Mouse (Mus musculus): ENCODE results near the gene Ins2. TPM values are rescaled to one million over a fixed set of nuclear protein-coding genes. Genes with fewer than 3 reads are reported as not detected.

The Ins2 gene
- not detected for total RNA-seq (2022)

- DNase-seq = no peak
Observed at GRCm38 (mm10) chr7:142743281-142743680, at the start of gene Ins2. TSS of gene Ins2 (minus strand) at chr7:142743381.

DNA sequence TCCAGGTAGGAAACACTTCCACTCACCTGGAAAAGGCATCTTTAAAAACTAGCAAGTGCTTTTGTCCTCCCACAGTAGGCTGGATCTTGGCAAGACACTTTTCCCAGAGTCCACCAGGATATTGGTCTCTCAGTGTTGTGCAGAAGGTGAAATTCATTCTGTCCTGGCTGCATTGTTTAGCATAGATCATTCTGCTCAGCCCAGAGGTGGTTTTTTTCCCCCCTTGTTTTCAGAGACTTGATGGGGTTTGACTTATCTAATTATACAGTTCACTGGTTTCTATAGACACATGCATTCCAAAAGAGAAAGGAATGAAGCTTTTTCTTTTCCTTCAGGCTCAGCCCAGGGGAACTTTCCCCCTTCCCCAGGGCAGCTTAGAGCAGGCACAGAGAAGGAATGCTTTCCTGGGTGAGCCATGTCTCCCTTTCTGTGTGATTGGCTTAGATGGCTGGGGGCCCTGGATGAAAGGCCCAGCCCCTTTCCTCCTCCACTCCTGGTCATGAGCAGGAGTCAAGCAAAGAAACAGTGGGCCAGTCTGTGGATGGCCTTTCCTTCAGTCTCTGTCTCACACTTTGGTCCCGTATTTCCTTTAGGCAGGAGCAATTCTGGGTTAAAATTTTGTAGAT is 49.6 kb upstream of the Ins2 start:
- DNase-seq = no peak

DNA sequence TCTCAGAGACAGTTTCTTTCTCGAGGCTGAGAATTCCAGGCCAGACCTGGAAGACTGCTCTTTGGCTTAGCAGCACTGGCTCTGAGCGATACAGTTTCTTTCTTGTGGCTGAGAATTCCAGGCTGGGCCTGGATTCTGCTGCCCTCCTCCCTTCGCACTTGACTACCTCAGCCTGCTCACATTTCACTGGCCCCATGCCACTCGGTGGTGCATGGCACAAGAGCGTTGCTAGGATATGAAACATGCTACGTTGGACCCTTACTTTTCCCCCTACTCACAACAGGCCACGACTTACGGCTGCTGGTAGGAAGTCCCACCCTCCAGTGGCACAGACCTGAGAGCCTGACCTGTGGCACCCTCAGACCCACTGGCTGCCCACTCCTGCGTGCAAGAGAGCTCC is 46.5 kb upstream of the Ins2 start:
- no peak for DNase-seq

GRCm38 (mm10) chr7:142737772-142738171 is 5.4 kb downstream of the Ins2 start:
- no peak for DNase-seq

- DNase-seq = no peak
Observed at GRCm38 (mm10) chr7:142736943-142737490, 6.2 kb downstream of the Ins2 start.

DNA sequence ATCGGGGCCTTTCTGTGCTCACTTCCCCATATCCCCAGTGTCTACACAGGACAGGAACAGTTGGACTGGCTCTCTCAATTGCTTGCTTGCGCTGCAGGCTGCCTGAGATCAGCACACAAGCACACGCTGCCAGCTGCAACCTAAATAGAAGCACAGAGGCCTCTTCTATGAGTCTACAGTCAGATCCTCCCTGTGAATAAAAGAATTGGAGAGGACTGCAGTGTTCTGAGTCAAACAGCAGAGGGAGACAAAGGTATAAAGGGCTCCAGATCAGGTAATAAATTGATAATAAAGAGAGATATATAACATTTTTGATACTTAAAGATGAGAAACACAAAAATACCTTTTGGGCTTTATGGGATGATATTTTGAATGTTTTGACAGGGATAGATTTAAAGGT is 17.2 kb downstream of the Ins2 start:
- no peak for DNase-seq

DNA sequence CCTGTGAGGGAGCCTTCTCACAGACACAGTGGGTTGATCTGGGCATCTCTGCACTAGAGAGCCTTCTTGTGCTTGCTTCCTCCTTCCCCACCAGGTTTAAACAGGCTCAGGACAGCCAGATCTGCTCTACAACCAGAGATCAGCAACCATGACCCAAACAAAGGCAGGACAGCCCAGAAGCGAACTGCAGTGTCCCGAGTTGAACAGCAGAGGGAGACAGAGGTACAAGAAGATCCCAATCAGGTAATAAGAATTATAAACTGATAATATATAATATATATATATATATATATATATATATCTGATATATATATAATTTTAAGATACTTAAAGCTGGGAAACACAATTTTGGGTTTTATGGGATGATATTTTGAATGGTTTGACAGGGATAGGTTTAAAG is 22.5 kb downstream of the Ins2 start:
- no peak for DNase-seq

DNA sequence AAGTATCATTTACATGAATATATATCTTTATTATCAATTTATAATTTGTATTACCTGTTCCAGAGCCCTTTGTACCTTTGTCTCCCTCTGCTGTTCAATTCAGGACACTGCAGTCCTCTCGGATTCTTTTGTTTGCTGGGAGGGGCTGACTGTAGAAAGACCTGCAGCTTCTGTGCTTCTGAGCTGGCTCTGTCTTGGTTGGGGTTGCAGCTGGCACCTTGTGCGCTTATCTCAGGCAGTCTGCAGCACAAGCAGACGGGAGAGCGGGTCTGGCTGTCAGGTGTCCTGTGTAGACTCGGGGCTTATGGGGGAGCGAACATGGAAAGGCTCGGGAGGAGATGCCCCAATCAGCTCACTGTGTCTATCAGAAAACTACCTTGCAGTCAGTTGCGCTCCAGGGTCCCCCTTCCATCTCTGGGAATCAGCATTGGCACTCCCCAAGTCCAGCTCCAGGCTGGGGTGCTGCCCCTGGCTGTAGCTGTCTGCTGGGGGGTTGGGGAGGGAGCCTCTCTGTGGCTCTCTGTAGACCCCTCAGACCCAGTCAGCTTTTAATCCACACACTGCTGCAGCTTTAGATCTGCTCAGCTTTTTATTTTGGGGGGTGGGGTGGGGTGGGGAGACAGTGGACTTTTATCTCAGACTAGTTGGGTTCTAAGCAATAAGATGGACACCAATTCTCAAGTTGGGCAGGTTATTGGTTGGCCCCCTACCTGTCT is 28.2 kb downstream of the Ins2 start:
- peak; percentile 4 for DNase-seq

- no peak for DNase-seq
Observed at GRCm38 (mm10) chr7:142706873-142707272, 36.3 kb downstream of the Ins2 start.

- DNase-seq = no peak
Observed at GRCm38 (mm10) chr7:142699334-142699860, 43.8 kb downstream of the Ins2 start.

DNA sequence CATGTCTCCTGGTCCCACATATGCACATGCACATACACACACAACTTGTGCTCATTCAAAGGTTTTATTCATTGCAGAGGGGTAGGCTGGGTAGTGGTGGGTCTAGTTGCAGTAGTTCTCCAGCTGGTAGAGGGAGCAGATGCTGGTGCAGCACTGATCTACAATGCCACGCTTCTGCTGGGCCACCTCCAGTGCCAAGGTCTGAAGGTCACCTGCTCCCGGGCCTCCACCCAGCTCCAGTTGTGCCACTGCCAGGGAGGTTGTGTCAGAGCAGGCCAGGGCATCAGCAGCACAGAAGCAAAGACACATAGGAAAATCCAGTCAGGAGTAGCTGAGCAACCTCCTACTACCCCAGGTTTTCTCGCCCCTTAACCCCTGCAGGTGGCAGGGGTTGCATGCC is 64.6 kb downstream of the Ins2 start:
- peak; percentile 65 for DNase-seq

DNA sequence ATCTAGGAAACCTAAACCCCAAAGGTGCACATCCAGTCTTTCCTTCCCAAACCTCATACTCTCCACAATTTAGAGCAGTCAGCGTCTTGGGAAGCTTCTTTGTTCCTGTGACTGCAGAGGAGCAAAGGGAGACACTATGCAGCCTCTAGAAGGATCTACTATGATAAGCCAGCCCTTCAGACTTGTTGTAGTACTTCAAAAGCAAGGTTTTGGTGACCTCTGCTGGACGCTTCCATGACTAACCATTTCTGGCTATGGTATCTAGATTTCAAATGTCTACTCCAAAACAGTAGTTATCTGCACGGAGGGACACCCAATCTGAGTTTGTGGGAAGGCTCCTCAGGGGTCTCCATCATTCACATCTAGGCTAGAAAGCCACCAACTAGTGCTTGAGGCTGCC is 67.5 kb downstream of the Ins2 start:
- DNase-seq = no peak

GRCm38 (mm10) chr7:142675141-142675540 is 68.0 kb downstream of the Ins2 start:
- no peak for DNase-seq

DNA sequence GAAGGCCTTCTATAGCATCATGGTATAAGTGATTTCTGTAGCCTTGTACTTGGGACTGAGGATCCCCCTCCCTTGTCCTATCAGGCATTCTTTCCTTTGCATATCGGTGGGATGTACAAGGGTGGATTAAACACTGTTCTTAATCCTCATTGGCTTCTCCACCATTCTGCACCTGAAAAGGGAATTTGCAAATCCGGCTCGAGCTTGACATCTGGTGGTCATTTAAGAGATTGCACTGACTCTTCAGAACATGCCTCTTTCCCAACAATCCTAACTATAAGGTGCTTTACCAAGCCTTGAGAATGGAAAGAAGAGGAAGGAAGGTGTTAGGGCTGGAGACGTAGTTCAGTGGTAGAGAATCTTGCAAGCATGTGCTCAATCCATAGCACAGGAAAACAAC is 71.1 kb downstream of the Ins2 start:
- no peak for DNase-seq

GRCm38 (mm10) chr7:142671067-142671466 is 72.1 kb downstream of the Ins2 start:
- no peak for DNase-seq

DNA sequence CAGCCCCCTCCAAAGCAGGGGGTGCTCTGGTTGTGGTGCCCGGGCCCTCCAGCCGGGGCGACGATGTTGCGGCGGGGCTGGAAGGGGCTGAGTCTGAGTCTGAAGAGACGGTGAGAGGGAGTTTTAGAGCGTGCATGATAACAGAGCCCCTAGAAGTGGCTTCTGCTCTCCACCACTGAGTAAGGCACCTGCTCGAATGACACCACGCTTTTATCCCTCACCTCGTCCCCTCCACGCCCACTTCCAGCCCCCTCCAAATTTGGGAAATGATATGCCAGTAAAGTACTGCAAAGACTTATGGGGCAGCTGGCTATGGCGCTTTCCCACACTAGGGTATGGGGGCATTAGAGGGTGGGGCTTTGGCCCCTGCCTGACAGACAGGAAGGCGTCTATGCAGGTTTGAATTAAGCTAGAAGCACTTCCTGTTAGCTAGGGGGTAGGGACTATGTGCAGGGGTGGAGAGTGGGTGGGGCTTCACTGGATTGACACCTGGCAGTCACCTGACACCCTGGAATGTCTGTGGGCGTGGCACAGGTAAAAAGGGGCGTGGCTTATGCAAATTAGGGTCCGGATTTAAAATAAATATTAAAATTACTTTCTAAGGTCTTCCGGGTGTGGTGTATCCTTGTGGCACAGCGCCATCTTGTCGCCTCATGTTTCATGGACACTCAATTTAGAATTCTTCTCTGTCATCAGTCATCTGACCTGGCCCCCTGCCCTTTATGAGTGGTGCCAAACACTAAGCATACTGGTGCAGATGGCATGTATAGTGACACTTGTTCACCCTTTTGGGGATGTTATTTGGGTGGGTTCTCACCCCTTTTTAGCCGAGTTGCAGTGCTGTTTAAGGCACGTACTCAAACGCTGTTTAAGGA is 73.2 kb downstream of the Ins2 start, which contains the start of gene Gm49394:
Gene Gm49394 (minus strand): TSS at position 192 of the 875 bp plus-strand sequence.
- no peak for DNase-seq

DNA sequence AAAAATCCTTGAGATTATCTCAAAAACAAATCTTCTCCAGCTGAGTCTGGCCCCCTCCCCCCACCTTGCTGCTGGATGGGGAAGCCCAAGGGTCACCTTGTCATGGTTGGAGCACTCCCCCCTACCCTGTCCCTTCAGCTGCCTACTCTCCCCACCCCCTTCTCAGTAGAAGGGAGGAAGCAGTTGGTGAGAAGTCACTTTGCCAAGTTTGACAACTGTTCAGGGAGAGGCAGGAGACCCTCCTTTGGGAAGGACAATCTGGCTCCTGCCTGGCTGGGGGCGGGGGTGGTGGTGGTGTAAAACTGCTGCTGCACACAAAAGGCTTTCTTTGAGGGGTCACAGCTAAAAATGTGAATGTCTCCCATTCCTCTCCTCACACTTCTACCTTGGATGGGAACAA is 74.9 kb downstream of the Ins2 start:
- DNase-seq = no peak

GRCm38 (mm10) chr7:142667521-142667920 is 75.7 kb downstream of the Ins2 start:
- no peak for DNase-seq

GRCm38 (mm10) chr7:142666659-142667058 is 76.5 kb downstream of the Ins2 start, which contains the start of gene Igf2:
TSS of gene Igf2 (minus strand) at chr7:142666816.
- no peak for DNase-seq

DNA sequence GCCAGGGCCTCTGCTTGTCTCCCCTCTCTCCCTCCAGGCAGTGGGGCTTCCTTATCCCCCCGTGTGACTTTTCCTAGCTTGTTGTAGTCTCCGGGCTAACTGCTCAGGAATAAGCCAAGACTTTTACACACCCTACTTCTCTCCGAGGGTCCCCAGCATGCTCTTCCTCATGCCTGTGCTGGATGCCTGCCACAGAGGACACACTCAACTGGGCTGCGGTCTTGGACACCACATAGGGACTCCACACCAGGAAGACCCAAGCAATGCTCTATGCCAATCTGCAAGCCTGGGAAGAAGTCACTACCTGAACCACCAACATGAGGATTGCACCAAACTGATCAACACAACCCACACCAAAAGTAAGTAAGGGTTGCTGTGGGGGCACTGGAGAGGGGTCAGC is 77.1 kb downstream of the Ins2 start:
- no peak for DNase-seq

- DNase-seq = no peak
Observed at GRCm38 (mm10) chr7:142665364-142665763, 77.8 kb downstream of the Ins2 start.

DNA sequence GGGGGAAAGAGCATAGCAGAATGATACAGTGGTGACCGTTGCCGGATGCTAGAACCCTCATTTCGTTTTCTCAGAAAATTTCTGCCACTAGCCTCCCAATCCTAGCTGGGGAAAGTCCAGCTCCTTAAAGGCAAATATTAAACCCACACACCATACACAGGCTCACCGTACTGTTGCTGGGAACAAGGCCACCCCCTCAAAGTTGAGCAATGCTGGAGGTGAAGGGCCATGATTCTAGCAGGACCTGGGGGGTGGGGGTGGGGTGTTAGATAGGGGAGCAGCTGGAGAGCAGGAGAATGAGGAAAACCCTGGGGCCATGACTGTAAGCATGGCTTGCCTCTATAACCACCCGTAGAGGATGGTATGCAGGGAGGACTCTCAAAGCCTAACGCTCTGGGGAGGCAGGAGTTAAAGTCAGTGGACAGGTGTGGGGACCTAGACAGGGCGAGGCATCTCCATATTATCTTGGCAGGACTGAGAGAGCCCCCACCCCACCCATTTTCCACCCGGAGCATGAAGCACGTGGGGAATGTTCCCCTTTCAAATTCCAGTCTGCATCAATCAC is 78.6 kb downstream of the Ins2 start:
- no peak for DNase-seq
